Mouse (Mus musculus): ENCODE measurements around the gene Uggt2.

DNA sequence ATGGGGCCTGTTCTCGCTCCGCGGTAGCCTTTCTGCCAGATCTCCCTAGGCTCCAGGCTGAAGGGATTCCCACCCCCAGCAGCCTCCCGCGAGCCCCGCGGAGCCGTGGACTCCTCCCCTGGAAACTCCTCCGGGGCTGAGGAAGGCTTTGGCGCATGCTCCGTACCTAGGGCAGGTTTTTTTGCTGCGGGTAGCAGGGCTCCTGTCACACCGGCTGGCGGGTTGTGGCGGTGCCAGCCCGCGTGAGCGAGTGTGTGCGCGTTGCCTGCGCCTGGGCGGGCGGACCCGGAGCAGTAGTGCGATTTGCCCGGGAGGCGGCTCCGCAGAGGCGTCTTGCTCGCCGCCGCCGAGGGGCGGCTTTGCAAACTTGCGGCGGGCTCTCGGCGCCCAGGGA is 38.3 kb upstream of the Uggt2 start:
- no peak for TF ChIP-seq CTCF (IDR thresholded peaks at IDR 0.05; ENCODE audit: borderline replicate concordance, insufficient read depth, low read length)
- TF ChIP-seq POLR2A (IDR thresholded peaks at IDR 0.05; ENCODE audit: low read depth, low read length), result no peak
